Mouse (Mus musculus) R1 (cell line): ENCODE results near the gene Gm42906.

Source experiments
- DNase-seq: peaks from one replicate; pipeline ENCODE4 v3.0.0-alpha.2; 2018; ENCODE audit warnings: low read depth, low spot score

The Gm42906 gene

GRCm38 (mm10) chr5:151034715-151035512 is 393.0 kb downstream of the Gm42906 start:
- no peak for DNase-seq

DNA sequence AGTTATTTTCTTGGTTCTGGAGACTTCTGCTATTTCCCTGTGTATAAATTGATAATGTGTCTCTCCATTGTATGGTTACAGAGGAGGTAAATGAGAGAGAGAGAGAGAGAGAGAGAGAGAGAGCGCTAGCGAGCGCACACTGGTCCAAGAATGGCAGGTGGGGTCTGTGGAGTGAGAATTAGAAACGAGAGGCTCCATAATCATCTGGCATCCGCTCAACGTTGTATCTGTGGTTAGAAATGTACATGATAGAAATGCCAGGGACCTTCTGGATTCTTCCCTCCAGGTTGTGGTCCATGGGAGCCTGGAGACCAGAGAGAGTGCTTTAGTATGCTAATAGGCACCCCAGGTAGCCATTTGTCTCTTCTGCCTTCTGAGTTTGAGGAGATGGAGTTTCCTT is 399.1 kb downstream of the Gm42906 start:
- DNase-seq: peak; percentile 36

DNA sequence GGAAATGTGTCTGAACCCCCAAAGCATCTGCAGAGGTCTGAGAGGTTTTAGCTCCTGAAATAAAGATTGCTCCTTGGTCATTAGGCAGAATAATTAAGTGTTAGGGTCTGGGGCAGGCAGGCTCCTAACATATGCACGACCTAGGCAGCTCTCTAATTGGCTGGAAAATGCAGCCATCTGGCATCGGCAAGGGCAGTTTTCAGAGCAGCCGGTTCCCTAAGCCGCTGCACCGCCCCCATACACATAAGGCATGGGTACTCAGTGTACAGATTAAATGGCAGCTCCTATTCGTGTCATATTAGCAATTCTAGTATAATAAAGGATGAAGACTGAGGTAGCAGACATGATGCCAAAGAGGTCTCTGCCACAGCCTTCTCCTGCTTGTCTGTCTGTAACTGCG is 400.8 kb downstream of the Gm42906 start:
- DNase-seq: no peak

- DNase-seq: no peak
Observed at GRCm38 (mm10) chr5:151026069-151026468, 401.9 kb downstream of the Gm42906 start.

DNA sequence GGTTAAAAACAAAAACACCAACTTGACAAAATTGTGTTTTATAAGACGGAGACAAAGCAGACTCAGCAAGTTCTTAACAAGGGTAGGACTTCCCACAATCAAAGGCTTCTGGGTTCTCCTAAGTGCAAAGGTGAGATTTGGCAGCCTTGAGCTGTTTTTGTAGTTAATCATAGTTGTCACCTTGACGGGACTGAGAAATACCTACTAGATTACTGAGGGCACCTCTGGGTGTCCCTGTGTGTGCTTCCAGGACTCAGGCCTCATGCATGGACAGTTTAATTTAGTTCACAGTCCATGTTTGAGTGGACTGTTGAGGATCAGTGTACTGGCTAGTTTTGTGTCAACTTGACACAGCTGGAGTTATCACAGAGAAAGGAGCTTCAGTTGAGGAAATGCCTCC is 403.5 kb downstream of the Gm42906 start:
- no peak for DNase-seq

- peak; percentile 91 for DNase-seq
Observed at GRCm38 (mm10) chr5:151023461-151023860, 404.5 kb downstream of the Gm42906 start.

- peak; percentile 32 for DNase-seq
Observed at GRCm38 (mm10) chr5:151022939-151023338, 405.0 kb downstream of the Gm42906 start.

- no peak for DNase-seq
Observed at GRCm38 (mm10) chr5:151022026-151022425, 405.9 kb downstream of the Gm42906 start.

GRCm38 (mm10) chr5:151020831-151021230 is 407.1 kb downstream of the Gm42906 start:
- no peak for DNase-seq

DNA sequence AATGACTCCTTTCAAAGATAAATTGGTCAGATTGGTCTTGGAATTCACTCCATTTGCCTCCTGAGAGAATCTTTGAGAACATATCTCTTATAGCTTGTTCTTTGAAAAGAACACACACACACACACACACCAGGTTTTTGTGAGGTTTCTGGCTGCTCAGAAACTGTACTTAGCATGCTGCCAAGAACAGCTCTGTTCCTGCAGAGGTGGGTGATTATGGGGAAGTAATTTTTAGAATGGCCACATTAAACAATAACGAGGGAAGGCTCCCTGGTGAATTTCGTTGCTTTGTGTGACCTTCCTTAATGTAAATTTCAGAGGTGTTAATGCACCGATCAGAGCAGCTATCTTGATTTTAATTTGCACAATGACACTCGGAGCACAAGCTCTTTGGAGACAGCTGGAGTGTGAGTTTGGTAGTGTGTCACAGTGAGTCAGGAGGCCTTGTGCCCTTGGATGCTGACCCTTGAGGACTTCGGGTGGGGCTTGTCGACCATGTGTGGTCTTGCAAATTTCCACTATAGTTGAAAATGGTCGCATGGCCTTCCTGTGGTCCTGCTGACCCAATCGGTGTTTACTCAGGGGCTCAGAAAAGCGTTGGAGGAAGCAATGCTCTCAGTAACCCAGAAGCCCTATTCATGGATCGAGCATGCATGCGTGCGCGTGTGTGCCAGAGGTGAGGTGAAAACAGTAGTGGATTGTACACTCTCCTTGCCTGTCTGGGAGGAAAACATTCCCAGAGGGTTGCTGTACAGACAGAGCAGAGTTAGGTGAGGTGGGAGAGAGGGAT is 407.7 kb downstream of the Gm42906 start:
- DNase-seq: peak; percentile 6

DNA sequence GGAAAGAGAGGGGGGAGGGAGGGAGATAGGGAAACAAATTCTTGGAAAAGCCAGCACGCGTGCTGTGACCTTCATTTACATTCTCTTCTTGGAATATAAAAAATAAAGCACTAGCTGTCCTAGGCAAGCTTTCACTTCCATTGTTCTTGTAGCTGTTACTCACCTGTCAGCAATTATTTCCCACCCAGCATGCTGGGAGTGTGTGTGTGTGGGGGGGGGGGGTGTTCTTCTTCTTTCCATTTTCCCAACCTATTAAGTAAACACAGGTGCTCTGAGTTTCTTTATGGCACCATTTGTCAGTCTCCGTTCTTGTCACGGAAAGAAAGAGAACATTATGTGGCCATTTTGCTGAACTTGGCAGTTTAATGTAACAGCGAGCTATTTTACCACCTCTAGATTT is 409.0 kb downstream of the Gm42906 start:
- peak; percentile 21 for DNase-seq

- DNase-seq: no peak
Observed at GRCm38 (mm10) chr5:151018450-151018849, 409.5 kb downstream of the Gm42906 start.
